Mouse (Mus musculus): ENCODE results near the gene Trim42. TPM values are rescaled to one million over a fixed set of nuclear protein-coding genes. Genes with fewer than 3 reads are reported as not detected.

The Trim42 gene
- polyA plus RNA-seq, 1 experiment = not detected

GRCm38 (mm10) chr9:97311614-97312013 is 58.1 kb downstream of the Trim42 start:
- H3K4me3 ChIP-seq (replicated peaks; ENCODE audit: extremely low read depth, low read depth, low read length) = no peak overlapping the region
- H3K4me1 ChIP-seq (ENCODE audit: control insufficient read depth, insufficient read depth, low read length) = no peaks in the 10 kb centered on the region
- no peak for DNase-seq
- TF ChIP-seq CTCF (IDR thresholded peaks at IDR 0.05; ENCODE audit: insufficient read depth, low read length) (no peak), POLR2A (IDR thresholded peaks at IDR 0.05; ENCODE audit: borderline replicate concordance, extremely low read depth, low read depth, low read length) (no peak)
- WGBS = 73% methylated on average over 7 of the region's 7 CpGs

DNA sequence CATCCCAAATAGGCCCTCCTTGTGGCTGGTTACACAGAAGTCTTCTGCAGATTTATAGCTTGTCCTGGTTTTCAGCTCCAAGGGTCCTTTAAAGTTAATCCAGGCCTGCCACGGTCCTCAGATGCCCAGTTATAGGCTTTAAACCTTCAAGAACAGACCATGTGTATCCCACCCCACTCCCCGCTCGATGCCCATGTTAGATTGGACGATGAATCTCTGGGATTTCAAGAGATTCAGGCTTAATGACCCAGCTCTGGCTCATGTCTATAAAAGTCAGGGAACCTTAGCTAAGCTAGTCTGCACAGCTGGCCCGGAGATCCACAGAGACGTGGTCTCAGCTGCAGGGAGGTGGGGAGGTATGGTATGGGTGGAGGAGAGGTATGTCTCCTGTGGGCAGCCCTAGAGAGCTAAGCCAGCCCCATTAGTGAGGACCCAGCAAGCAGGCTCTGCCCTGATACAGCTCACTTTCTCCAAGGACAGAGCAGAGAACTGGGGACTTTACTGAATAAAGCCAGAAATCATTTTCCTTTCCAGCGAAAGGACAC is 60.2 kb downstream of the Trim42 start:
- H3K4me1 ChIP-seq (ENCODE audit: control insufficient read depth, insufficient read depth, low read length) = no peaks in the 10 kb centered on the region
- no peak overlapping the region for H3K4me3 ChIP-seq (replicated peaks; ENCODE audit: extremely low read depth, low read depth, low read length)
- TF ChIP-seq POLR2A (IDR thresholded peaks at IDR 0.05; ENCODE audit: borderline replicate concordance, extremely low read depth, low read depth, low read length) (no peak), CTCF (IDR thresholded peaks at IDR 0.05; ENCODE audit: insufficient read depth, low read length) (no peak)
- DNase-seq = no peak
- WGBS = 88% methylated on average over 7 of the region's 7 CpGs

GRCm38 (mm10) chr9:97307705-97308485 is 61.9 kb downstream of the Trim42 start:
- Histone ChIP-seq H3K4me3 (replicated peaks; ENCODE audit: extremely low read depth, low read depth, low read length) (no peak overlapping the region), H3K4me1 (ENCODE audit: control insufficient read depth, insufficient read depth, low read length) (no peaks in the 10 kb centered on the region)
- no peak for DNase-seq
- 39% methylated on average over 6 of the region's 6 CpGs for WGBS
- TF ChIP-seq CTCF (IDR thresholded peaks at IDR 0.05; ENCODE audit: insufficient read depth, low read length) = no peak
- no peak for TF ChIP-seq POLR2A (IDR thresholded peaks at IDR 0.05; ENCODE audit: borderline replicate concordance, extremely low read depth, low read depth, low read length)
